Mouse (Mus musculus) B cell, adult 2 months (primary cell): ENCODE data around the gene Rtraf.

Experiments used
- DNase-seq, 2 experiments: peaks; one replicate each; pipeline ENCODE4 v3.0.0; 2022

Rtraf gene

DNA sequence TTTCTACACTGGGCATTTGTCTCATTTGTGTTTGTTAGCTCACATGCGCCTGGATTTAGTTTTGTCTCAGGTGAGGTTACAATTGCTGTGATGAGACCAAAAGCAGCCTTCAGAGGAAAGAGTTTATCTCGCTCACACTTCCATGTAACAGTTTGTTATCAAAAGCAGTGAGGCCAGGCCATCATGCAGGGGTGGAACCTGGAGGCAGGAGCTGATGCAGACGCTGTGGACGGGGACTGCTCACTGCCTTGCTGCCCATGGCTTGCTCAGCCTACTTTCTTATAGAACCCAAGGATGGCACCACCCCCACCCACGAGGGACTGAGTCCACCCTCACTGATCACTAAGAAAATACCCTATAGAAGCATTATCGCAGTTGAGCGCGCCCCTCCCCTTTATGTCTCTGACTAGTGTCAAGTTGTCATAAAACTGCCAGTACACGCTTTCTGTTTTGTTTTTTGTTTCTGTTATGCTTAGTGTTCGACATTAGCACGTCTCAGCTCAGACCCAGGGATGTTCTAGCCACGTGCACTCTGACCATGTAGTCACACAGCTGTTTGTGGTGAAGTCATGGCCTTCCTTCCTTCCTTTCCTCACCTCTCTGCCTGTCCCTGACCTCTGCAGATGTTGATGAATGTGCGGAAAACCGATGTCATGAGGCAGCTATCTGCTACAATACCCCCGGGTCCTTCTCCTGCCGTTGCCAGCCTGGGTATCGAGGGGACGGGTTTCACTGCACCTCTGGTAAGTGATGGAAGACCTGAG, 26.9 kb downstream of the Rtraf start:
- no peak for DNase-seq

DNA sequence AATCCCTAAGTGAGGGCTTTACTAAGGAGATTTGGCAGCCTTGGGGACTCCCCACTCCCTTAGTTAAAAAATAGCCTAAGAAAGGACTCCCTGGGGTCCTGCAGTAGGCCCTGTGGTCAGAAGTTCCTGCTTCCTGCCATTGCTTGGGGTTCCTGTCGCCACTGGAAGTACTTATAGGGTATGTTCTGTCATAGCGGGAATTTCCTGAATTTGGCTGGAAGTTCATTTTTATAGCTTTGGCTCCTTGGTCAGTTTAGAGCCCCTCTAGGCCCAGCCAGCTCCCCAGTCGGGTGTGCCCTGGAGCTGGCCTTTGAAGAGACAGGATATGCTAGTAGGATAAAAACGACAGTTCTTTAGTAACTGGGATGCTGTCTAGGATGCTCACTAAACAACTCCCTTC, 28.7 kb downstream of the Rtraf start:
- no peak for DNase-seq

DNA sequence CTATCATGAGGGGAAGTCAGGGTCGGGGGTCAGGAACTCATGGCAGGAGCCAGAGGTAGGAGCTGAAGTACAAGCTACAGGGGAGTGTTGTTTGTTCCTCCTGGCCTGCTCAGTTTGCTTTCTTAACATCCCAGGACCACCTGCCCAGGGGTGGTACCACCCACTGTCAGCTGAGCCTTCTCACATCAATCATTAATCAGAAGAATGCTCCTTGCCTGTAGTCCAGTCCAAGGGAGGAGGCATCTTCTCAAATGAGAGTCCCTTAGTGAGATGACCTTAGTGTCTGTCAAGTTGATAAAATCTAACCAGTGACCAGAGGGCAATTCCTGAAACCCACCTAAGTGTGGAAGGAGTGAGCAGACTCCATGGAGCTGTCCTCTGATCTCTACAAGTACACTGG, 35.2 kb downstream of the Rtraf start:
- no peak for DNase-seq

DNA sequence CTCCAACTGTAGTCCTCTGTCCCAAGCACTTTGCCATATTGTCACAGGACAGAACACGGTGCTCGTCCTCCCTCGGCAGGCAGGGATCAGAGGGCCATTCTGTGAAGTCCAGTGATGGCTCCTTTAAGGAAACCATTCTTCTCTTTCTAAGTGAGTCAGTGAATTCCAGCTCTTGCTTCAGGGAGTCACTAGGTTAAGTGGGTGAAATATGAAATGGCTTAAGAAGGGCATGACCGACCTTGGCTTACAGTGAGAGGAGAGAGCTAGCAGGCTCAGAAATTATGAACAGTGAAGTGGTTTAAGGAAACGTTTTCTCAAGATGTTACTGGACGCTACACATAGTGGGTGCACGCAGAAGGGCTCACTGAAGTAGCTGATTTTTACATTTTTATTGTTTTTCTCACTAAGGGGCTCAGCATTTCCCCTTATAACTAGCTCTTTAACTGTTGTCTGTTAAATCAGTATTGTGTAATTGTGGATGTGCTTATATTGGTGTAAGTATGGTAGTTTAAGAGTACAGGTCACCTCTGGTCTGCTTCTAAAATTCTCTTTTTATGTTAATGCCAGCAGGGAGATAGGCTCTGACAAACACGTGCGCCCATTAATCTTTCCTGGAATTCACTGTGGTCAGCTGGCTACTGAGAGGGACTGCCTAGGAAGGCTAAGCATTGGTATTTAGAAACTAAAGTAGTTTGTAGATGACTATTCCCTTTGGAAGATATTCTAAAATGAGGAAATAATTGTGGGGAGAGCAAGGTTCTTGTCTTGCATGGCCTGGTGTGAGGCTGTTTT, 37.6 kb downstream of the Rtraf start:
- no peak for DNase-seq

DNA sequence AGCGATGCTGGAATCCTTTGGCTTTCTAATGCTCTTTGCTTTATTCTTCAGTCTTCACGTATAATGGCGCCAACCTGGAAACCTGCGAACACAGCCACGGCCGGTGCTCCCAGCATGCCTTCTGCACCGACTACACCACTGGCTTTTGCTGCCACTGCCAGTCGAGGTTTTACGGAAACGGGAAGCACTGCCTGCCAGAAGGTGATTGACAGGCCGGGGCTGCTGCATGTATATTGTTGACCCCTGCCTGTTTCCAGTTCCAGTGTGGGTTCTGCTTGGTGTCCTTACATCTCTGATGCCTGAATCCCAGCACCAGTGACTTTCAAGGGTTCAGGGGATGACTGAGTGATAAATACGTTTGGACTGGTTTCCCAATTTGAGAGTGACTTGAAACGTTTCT, 45.7 kb downstream of the Rtraf start:
- no peak for DNase-seq

DNA sequence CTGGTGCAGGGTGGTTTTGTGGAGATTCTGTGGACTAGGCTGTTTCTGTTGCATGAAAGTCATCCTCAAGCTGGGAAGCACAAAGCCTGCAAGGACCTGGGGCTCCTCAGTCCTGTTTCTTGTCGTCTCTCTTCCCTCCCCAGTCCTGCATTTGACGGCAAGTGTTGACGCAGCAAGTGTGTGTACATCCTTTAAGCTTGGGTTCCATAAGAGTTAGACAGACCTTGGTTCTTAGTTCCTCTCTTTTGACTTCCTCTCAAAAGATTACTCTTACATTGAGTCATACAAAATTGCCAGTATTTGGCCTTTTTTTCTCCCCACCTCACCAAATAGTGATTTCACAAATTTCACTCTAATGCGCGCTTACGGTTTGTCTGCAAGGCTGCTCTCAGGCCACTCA, 46.3 kb downstream of the Rtraf start:
- no peak for DNase-seq

DNA sequence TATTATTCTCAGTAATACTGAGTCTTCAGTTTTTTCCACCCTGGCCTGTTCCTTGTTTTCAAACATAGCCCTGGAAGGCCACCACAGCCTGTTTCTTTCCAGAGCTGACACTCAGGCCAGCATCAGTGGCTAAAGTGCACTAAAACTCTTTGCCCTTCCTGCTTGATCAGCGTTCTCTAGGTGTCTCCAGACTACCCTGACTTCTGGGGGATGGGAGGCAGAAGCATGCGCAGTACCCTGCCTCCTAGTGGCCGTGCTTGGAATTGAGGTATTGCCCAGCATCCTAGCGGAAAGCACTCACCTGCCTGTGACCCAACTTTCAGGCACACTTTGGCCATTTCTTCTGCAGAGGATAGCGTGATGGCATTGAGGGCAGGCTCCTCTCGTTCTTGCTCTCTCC, 46.7 kb downstream of the Rtraf start:
- peak; percentile 44 to 47 for DNase-seq

DNA sequence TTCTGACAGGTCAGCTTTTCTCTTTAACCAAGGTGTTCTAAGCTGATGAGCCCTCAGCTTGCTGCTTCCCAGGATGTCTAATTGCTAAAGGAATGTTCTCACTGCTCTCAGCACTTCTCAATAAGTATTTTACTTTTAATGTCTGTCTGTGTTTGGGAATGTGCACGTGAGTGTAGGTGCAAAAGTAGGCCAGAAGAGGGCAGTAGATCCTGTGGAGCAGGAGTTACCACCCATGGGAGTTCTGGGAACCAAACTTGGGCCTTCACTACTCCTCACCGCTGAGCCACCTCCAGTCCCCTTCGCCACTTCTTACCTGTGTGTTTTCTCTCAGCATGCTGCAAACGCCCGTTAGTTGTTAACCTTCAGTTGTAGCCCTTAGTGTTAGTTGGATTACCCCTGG, 47.4 kb downstream of the Rtraf start:
- no peak for DNase-seq

DNA sequence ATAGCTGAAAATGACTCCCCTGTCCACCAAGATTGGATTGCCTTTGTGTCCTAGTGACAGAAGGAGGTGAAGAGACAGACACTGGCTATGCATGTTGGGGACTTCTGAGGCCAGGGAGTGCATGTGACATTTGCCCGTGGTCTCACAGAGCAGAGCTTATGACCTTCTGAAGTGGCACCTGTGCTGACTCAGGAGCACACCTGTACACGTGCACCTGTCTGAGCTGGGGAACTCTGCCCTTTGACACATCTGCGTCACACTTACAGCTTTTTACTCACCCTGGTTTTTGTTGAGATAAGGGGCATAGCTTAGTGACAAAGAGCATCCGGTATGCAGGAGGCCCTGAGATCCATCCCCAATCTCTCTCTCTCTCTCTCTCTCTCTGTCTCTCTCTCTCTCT, 48.1 kb downstream of the Rtraf start:
- DNase-seq, result no peak

DNA sequence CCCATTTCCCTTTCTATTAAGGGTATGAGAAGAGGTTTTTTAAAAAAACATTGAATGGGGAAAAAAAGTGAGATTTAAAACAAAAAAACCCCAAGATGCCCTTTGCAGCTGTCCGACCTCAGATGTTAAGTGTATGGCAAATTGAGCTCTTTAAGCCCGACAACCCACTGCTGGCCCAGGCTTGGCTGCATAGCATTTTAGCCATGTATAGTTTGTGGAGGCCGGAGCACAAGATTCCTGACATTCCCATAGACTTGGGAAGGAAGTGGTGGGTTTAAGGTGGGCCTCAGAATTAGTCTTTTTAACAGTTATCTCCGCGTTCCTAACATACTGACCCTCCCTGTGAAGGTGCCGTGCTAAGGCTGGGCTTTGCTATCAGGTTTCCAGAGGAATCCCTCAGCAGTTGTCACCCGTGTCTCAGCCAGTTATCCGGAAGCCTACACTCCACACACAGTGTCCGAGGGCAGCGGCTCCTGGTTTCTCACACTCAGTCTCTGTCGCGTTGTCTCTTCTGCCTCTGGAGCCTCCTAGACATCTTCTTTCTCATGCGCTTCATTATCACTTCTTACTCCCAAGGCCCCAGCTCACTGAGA, 49.5 kb downstream of the Rtraf start:
- no peak for DNase-seq

DNA sequence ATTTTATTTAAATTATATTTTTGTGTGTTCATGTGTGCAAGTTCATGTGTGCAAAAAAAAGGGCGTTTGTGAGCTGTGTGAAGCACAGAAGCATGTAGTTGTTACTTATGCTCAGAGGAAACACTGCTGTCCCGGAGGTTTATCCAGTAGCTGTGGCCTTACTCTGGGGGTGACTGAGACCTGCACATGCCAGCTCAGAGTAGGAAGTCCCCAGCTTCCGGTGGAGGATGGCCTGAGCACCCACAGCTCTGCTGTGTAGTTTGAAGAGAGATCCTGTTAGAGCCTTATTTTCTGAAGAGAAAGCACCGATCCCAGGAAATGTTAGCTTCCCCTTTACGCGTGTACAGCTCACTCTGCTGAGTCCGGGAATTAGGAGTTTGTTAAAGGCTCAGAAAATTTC, 52.5 kb downstream of the Rtraf start:
- DNase-seq, result no peak

DNA sequence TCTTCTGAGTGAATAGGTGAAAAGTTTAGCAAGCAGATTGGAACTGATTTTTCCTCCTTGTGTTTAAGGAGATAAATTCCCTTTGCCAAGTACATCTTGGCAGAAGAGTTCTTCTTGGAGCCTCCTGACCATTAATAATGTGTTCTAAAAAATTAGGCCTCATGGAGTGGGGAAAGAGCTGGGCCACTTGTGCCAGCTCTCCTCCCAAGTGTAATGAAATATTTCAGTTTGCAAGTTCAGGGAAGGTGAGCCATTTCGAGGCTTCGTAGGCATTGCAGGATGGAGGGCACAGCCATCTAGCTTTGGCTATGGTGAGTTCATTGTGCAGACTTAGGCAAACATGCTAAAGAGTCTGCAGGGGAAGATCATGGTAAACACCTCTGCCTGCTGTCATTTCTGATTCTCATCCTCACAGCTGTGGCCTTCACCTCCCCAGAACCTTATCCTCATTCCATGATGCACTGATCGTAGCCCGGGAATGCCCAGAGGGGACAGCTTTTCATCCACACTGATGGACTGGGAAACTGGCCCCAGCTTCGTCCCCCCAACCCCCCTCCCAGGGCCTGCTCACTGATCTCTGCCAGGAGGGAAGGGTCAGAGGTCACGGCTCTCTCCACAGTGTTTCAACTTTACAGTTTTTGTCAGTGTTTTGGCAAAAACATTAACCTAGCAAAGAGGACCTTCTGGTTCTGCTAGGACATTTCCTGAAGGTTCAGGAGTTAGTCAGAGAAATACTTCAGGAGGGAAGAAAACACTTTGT, 54.0 kb downstream of the Rtraf start:
- no peak for DNase-seq

DNA sequence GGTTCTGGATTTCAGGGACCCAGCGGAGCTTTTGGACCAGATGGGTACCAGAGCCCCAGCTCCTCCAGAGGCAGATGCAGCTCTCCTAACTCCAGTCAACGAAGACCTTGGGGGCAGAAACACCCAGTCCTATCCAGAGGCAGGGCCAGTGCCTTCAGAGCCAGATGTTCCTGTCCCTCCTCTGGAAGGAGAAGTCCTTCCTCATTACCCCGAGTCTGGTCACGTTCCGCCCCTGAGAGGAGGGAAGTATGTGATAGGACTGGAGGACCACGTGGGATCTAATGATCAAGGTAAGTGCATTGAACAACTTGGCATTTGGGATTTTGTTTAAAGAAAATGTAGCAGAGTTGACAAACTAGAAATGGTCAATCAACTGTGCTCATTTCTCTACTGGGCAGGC, 55.0 kb downstream of the Rtraf start:
- DNase-seq, result no peak

DNA sequence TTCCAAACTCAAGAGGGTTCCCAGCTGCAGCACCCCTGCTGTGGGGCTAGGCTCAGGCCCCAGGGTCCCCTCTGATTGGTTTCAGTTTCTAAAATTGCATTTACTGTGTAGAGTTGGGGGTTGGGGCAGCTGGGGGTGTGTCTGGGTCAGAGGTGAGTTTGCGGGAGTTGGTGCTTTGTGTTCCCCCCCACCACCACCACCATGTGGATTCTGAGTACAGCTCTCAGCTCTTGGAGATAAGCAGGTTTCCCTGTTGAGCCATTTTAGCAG, 57.3 kb downstream of the Rtraf start:
- DNase-seq, result no peak

DNA sequence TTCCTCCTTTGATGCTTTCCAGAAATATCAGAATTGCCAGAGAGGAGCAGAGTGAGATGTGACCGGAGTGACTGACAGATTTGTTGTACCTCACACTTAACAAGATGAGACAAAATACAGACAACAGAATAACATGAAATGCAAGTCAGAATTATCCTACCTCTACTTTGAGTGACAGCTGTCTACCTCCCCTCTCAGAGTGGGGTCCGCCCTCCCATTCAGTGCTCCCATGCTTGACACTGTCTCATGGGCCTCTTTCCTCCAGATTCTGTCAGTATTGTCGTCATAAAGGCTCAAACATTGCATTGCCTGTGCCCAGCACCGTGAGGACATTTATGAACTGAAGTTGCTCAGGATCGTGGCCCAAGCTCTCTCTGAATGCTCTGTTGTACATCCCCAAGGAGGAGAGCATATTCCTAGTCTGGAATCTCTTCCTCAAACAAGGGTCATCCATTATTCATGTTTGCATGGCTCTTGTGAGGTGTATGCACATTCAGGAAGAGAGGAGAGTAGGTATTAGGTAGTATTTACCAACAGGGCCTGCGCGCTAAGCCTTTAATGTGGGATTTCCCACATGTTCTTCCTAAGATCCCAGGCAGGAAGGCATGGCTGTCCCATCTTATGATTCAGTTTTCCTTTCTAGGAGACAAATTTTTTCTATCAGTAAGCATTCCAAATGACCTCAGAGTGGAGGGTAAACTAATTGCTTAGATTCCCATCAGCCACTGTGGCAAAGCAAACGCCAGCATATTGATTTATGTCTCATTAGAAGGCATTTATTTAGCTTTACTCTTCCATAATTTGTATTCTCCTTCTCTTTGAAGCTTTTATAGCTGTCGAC, 57.9 kb downstream of the Rtraf start:
- no peak for DNase-seq

DNA sequence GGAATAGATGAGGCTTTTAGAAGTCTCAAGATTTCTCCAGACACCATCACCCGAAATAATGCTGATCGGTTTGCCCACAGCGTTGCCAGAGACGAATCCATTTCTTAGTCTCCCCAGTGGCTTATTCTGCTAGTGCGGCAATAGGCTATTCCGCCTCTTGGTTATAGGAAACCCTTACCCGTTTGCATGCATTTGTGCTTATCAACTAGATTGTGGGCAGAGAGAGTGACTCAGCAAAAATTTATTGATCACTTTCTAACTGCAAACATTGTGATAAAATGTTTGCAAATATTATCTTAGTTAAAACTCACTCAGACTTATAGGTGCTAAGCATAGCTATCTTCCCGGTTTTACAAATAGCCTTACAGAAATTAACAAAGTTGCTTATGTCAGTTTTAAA, 59.3 kb downstream of the Rtraf start:
- DNase-seq, result no peak

DNA sequence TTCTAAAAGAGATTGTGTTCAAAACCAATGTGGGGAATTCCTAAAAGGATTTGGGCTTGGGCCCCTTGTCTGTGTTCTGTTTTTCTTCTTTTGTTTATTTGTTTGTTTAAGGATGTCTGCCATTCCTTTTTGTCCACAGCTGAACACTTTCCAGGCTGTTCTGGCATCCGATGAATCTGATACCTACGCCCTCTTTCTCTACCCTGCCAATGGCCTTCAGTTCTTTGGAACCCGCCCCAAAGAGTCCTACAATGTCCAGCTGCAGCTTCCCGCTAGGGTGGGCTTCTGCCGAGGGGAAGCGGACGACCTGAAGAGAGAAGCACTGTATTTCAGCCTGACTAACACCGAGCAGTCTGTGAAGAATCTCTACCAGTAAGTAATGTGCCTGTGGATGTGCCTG, 60.1 kb downstream of the Rtraf start:
- DNase-seq, result no peak

DNA sequence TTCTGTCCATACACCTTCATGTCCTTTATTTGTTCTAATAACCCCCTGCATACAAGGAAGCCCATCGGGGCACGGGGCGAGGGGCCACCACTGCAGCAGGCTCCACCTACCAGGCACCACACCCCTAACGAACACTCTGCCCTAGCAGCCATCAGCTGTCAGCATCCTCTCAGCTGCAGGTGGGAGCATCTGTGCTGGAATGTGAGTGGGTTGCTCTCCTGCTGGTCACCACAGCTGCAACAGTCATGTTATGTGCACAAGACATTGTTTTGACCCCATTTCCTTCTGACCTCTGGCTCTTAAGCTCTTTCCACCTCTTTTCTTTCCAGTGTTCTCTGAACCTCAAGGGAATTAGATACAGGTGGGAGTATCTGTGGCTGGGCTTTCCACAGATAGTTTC, 61.6 kb downstream of the Rtraf start:
- no peak for DNase-seq
